Mouse (Mus musculus) heart, postnatal 14 days (tissue): ENCODE results near the gene Mapk8. TPM values are rescaled to one million over a fixed set of nuclear protein-coding genes. Genes with fewer than 3 reads are reported as not detected.

Experiments used
- DNase-seq, 2 experiments: peaks; one replicate each; pipeline ENCODE4 v3.0.0; 2021 to 2022
- intact Hi-C: fragments of 180-260 bp; cut with DNase I; formaldehyde crosslinking; loops from one replicate; pipeline ENCODE4 v1.15.1; 2025
- total RNA-seq, 2 experiments: library from RNA; stranded (reverse); gene quantifications; 2 replicates each; pipeline ENCODE4 v1.2.3; 2021

Gene Mapk8
- total RNA-seq, 2 experiments from 2014 or later = 31.5 to 35.8 TPM

GRCm38 (mm10) chr14:33400019-33400418 is 46.9 kb downstream of the Mapk8 start:
- intact Hi-C loops = no loop called here
- no peak for DNase-seq

- no peak for DNase-seq
- intact Hi-C loops = no loop called here
Observed at GRCm38 (mm10) chr14:33398065-33398860, 48.7 kb downstream of the Mapk8 start.

- no peak for DNase-seq
- intact Hi-C loops = no loop called here
Observed at GRCm38 (mm10) chr14:33380830-33381457, 66.0 kb downstream of the Mapk8 start.

GRCm38 (mm10) chr14:33378723-33379122 is 68.2 kb downstream of the Mapk8 start:
- intact Hi-C loops = no loop called here

DNA sequence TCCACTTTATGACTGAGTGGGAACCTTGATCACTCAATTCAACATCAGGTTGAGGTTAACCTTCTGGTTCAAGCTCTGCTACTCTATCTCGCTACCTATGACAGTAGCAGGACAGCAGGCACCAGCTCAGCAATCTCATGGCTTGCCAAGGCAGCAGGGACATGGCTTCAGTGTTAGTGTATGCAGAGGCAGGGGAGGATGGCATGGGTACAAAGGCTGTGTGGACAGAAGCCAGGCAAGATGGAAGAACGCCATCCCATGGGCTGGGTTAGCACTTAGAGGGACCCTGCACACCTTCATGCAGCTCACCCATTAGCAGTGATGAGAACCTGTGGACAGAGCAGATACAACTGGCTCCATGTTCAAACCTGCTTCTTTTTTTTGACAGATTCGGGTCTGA is 69.7 kb downstream of the Mapk8 start:
- no peak for DNase-seq
- intact Hi-C loops = no loop called here

More at GRCm38 (mm10) chr14:33378723-33379122, 68.2 kb downstream of the Mapk8 start:
- DNase-seq = no peak

GRCm38 (mm10) chr14:33374089-33374488 is 72.9 kb downstream of the Mapk8 start:
- intact Hi-C loops = loop anchor here (5.0 kb wide), 1 partner anchor 162 kb away; the partner anchor contains the start of gene Arhgap22

GRCm38 (mm10) chr14:33373271-33373670 is 73.7 kb downstream of the Mapk8 start:
- intact Hi-C loops = loop anchor here (5.0 kb wide), 1 partner anchor 161 kb away; the partner anchor contains the start of gene Arhgap22
- DNase-seq = no peak

More at GRCm38 (mm10) chr14:33374089-33374488, 72.9 kb downstream of the Mapk8 start:
- DNase-seq = no peak

DNA sequence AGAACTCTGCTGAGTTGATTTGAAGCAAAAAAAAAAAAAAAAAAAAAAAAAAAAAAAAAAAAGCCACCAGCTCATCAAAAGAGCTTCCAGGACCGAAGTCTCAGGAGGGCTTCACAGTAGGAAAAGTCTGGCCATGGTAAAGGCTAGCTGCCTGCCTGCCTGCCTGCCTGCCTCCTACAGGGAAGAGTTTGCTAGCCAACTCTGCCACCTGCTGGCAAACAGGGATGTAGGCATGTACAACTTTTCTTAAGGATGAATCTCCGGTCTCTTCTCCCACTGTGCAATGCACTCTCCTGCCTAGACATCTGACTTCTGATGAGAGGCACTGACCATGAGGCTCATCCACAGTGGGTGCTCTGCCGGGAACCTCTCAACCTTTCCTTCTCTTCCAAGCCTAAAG is 75.7 kb downstream of the Mapk8 start:
- intact Hi-C loops = loop anchor here (1.0 to 5.0 kb wide), 2 partner anchors 58 to 159 kb away; partner anchors contain the start of gene Arhgap22
- peak; percentile 68 to 77 for DNase-seq

DNA sequence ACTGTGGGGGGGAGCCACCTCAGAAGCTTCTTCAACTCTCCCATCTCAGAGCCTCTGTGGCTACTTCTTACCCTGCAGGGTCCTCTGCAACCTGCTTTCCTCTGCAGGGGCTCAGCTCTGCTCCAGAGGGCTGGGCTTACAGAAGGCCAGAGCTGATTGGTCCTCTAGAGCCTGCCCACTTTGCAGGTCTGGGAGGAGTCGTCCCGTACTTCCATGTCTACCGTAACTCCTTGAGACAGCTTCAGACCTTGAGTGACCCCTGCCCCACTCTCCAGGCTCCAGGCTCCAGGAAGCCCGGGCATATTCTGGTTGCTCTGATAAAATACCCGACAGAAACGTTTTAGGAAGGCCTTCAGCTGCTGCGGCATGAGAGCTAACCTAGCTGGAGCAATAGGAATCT is 76.9 kb downstream of the Mapk8 start:
- no peak for DNase-seq
- intact Hi-C loops = loop anchor here (5.0 kb wide), 1 partner anchor 158 kb away; the partner anchor contains the start of gene Arhgap22

DNA sequence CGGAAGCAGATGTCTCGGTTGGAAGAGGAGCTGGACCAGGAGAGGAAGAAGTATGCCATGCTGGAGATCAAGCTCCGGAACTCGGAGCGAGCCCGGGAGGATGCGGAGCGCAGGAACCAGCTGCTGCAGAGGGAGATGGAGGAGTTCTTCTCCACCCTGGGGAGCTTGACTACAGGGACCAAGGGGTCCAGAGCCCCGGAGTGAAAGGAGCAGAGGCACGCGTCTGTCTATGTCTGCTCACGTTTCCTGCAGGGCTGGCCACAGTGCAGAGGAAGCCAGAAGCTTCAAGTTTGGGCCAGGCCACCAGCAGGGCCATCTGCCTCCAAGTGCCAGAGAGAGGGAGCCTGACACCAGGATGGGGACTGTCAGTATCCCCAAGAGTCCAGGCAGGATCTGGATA is 77.6 kb downstream of the Mapk8 start:
- DNase-seq = no peak
- intact Hi-C loops = no loop called here

- intact Hi-C loops = no loop called here
- no peak for DNase-seq
Observed at GRCm38 (mm10) chr14:33366891-33367777, 79.8 kb downstream of the Mapk8 start.

DNA sequence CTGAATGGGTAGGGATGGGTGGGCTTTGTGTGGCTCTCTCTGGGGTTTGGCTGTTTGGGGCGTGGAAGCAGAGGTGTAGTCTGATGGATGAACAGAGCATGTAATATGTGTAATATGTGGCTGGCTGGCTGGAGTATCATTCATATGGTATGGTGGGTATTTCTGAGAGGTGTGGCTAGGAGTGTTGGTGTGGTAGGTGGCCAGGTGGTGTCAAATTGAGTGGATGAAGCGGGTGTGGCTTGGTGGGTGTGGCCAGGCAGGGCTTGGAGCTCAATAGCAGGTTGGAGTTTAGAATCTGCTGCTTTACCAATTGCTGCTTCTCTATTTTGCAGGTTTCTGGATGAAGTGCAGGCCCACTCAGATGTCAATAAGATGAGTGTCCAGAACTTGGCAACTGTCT is 82.9 kb downstream of the Mapk8 start:
- DNase-seq = no peak
- intact Hi-C loops = no loop called here

- no peak for DNase-seq
- intact Hi-C loops = no loop called here
Observed at GRCm38 (mm10) chr14:33363611-33364010, 83.3 kb downstream of the Mapk8 start.

DNA sequence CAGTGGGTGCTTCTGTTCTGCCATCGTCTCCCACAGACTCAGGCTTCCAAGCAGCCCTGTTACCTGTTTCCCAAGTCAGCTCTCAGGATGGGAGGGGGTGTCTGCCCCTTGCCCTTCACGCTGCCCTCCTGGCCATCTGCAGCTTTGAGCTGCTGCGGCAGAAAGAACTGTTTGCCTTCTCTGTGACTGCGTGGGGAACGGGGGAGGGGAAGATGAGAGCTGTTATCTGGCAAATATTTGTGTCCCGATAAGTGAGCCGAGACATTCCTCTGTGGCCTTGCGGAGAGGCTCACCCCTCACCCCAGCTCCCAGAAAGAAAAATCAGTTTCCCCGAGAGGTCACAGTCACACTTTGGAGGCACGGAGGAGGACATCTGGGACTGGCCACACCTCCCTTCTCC is 84.2 kb downstream of the Mapk8 start:
- intact Hi-C loops = no loop called here
- DNase-seq = no peak

GRCm38 (mm10) chr14:33362122-33362521 is 84.8 kb downstream of the Mapk8 start:
- DNase-seq = no peak
- intact Hi-C loops = no loop called here

- DNase-seq = no peak
- intact Hi-C loops = no loop called here
Observed at GRCm38 (mm10) chr14:33361546-33361945, 85.4 kb downstream of the Mapk8 start.

GRCm38 (mm10) chr14:33358891-33359290 is 88.1 kb downstream of the Mapk8 start:
- intact Hi-C loops = no loop called here
- no peak for DNase-seq

DNA sequence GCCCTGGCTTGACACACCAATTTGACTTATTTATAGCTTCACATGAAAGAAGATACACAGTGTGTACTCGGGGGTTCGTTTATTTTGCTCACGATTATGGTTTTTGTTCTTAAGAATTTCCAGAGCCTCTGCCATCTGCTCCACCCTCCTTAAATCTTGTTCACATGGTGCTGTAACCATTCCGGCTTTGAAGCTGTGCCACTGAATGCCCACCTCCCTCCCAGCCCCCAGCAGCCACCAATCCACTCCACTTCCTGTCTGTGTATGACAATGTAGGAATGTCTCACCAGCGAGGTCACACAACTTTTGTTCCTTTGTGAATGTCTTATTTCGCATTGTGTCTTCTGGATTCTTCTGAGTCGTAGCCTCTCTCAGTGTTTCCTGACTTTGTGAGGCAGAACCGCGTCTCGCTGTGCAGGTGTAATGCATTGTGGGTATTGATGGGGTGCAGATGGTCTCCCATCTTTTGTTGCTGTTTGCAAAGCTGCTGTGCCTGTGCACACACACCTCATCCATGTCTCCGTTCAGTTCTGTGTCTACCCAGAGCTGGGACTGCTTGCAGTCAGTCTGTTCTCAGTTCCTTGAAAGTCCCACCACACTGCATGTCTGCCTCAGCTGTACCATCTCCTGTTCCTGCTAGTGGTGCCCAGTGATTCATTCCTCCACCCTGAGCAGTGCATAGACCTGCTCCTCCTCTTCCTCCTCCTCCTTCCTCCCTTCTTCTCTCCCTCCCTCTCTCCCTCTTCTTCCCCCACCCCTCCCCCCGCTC is 89.2 kb downstream of the Mapk8 start:
- no peak for DNase-seq
- intact Hi-C loops = no loop called here

- DNase-seq = no peak
- intact Hi-C loops = no loop called here
Observed at GRCm38 (mm10) chr14:33355276-33355675, 91.7 kb downstream of the Mapk8 start.

GRCm38 (mm10) chr14:33352890-33353289 is 94.1 kb downstream of the Mapk8 start:
- no peak for DNase-seq
- intact Hi-C loops = no loop called here
